ENCODE assay signal across 8 mouse cellular contexts in the genomic region with DNA sequence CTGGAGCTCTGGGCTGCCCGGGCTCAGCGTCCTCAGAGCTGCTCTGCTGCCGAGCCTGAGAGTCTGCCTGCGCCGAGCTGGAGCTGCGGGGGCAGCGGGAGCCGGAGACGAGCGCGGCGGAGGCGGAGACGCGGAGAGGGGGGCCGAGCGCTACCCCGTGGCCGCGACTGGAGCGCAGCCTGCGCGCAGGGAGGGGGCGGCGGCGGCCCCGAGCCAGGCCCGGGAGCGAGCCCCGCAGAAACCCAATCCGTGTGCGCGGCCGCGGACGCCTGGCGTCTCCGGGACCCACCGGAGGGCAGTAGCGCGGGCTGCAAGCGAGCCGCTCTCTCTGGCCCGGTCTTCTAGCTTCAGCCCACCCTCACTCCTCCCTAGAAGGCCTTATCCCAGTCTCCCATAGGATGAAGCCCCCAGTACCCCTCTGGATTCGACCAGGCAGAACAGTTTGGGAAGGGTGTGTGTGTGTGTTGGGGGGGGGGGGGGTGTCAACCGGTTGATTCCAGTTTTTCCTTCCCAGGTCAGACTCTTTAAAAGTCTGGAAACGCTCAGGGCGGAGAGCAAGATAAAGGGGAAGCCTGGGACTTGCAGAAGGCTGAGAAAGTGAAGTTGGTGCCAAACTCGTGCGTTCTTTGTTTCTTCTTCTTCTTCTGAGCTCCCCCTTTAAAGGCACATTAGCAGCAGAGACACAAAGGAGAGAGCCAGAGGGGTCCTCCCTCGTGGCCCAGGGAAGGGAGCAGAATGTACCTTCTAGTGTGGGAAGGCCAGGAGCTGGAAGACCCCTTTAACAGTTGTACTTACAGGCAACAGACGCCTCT. TPM values are rescaled to one million over a fixed set of nuclear protein-coding genes. Genes with fewer than 3 reads are reported as not detected.
DNase-seq lines count a peak whose midpoint lies in the region; ATAC-seq lines count a peak whose summit lies in the region.

Sdk2 (minus strand) TSS at position 96 of the 812 bp plus-strand sequence.

- H3K4me3 ChIP-seq in intestine, embryonic 14.5 days (ENCODE audit: low read depth, low read length) = peak within 1 kb of the TSS; percentile 64
- peak within 1 kb of the TSS; percentile 63 for H3K4me3 ChIP-seq in limb, embryonic 12.5 days (replicated peaks)
- H3K4me3 ChIP-seq in neural tube, embryonic 11.5 days (ENCODE audit: low read depth, low read length) = peak within 1 kb of the TSS; percentile 69

- peak within 1 kb of the TSS; percentile 97 for H3K4me2 ChIP-seq in intestine, embryonic 14.5 days (ENCODE audit: low read length)
- H3K4me2 ChIP-seq in limb, embryonic 12.5 days = peak within 1 kb of the TSS; percentile 99
- H3K4me2 ChIP-seq in neural tube, embryonic 11.5 days (ENCODE audit: low read depth) = peak within 1 kb of the TSS; percentile 100

- peaks cover 14% of the 10 kb centered on the region for H3K4me1 ChIP-seq in intestine, embryonic 14.5 days (replicated peaks; ENCODE audit: control insufficient read depth, insufficient read depth, low read length)
- H3K4me1 ChIP-seq in limb, embryonic 12.5 days (replicated peaks) = peaks cover 42% of the 10 kb centered on the region
- peaks cover 28% of the 10 kb centered on the region for H3K4me1 ChIP-seq in neural tube, embryonic 11.5 days (ENCODE audit: control insufficient read depth, insufficient read depth, low read length)

- DNase-seq in adrenal gland, adult 2 months = peak; percentile 71
- DNase-seq in cerebellum, postnatal 14 days = peak; percentile 51 to 68
- DNase-seq in frontal cortex, postnatal 36 days (ENCODE audit: low spot score in 2 of 2) = peak; percentile 81 to 84
- peak; percentile 79 for DNase-seq in intestine, embryonic 14.5 days (ENCODE audit: low spot score)
- peak; percentile 86 for DNase-seq in neural tube, embryonic 11.5 days (ENCODE audit: low spot score)
- peak; percentile 42 for DNase-seq in testis, postnatal 14 days (ENCODE audit: low spot score)
- DNase-seq in thymus, adult 18-20 months = no peak

- peak; percentile 77 for ATAC-seq in intestine, embryonic 14.5 days (replicated peaks; ENCODE audit: low FRiP score, low TSS enrichment, low read depth)
- ATAC-seq in limb, embryonic 12.5 days (ENCODE audit: insufficient number of reproducible peaks, insufficient read depth, low FRiP score, low TSS enrichment, low read depth) = peak; percentile 66
- peak; percentile 71 for ATAC-seq in neural tube, embryonic 11.5 days (ENCODE audit: insufficient read depth, low FRiP score, low TSS enrichment)

- no peaks in the 10 kb centered on the region for H3K9me3 ChIP-seq in intestine, embryonic 14.5 days (ENCODE audit: control insufficient read depth, low read length)
- H3K9me3 ChIP-seq in limb, embryonic 12.5 days = no peaks in the 10 kb centered on the region
- H3K9me3 ChIP-seq in neural tube, embryonic 11.5 days (ENCODE audit: control insufficient read depth, low read length) = no peaks in the 10 kb centered on the region

- H3K27ac ChIP-seq in intestine, embryonic 14.5 days (ENCODE audit: low read depth) = peak within 1 kb of the TSS; percentile 88
- H3K27ac ChIP-seq in limb, embryonic 12.5 days = peak within 1 kb of the TSS; percentile 89
- peak within 1 kb of the TSS; percentile 78 for H3K27ac ChIP-seq in neural tube, embryonic 11.5 days (ENCODE audit: low read depth, low read length)

- H3K27me3 ChIP-seq in intestine, embryonic 14.5 days (replicated peaks; ENCODE audit: control insufficient read depth, insufficient read depth, low read length) = peaks cover 27% of the 10 kb centered on the region
- peaks cover 83% of the 10 kb centered on the region for H3K27me3 ChIP-seq in limb, embryonic 12.5 days
- no peaks in the 10 kb centered on the region for H3K27me3 ChIP-seq in neural tube, embryonic 11.5 days (ENCODE audit: control insufficient read depth, insufficient read depth, low read length)

- no peaks in the 10 kb centered on the region for H3K36me3 ChIP-seq in intestine, embryonic 14.5 days (ENCODE audit: control insufficient read depth, insufficient read depth, low read length)
- no peaks in the 10 kb centered on the region for H3K36me3 ChIP-seq in limb, embryonic 12.5 days
- H3K36me3 ChIP-seq in neural tube, embryonic 11.5 days (ENCODE audit: control insufficient read depth, insufficient read depth, low read length) = no peaks in the 10 kb centered on the region

- peak within 1 kb of the TSS; percentile 66 for H3K9ac ChIP-seq in intestine, embryonic 14.5 days (ENCODE audit: low read length)
- peak within 1 kb of the TSS; percentile 78 for H3K9ac ChIP-seq in limb, embryonic 12.5 days (replicated peaks)
- peak within 1 kb of the TSS; percentile 84 for H3K9ac ChIP-seq in neural tube, embryonic 11.5 days (ENCODE audit: low read length)

- WGBS in intestine, embryonic 14.5 days = 4% methylated on average over 49 of the region's 52 CpGs
- 2% methylated on average over 50 of the region's 52 CpGs for WGBS in limb, embryonic 12.5 days
- 1% methylated on average over 49 of the region's 52 CpGs for WGBS in neural tube, embryonic 11.5 days

RNA-seq across cellular contexts. Expression of gene Sdk2, which starts in this region (rescaled TPM):
- 1 to 10 TPM; 2.9 to 3.5 TPM for total RNA-seq in adrenal gland, adult 2 months (2021)
- polyA plus RNA-seq in adrenal gland, adult 2 months (2012; rRNA removed) = 1.1 and 1.4 TPM in 2 replicates
- 2.9 and 3.1 TPM in 2 replicates for polyA plus RNA-seq in intestine, embryonic 14.5 days (2014; fragmentation: Nextera tagmentation; extraction: Ambion mirVana)
- 2.0 and 2.3 TPM in 2 replicates for polyA plus RNA-seq in limb, embryonic 12.5 days (2016; fragmentation: Nextera tagmentation; extraction: Ambion mirVana)
- 2.8 and 4.2 TPM in 2 replicates for polyA plus RNA-seq in neural tube, embryonic 11.5 days (2014; fragmentation: Nextera tagmentation; extraction: Ambion mirVana)

Comparison
In these comparisons a context has a peak if more than half of its experiments do, and no peak if none do; other contexts are left out.
1. DNase-seq: peak in adrenal gland, adult 2 months (single experiment), cerebellum, postnatal 14 days (2 of 2), frontal cortex, postnatal 36 days (2 of 2), intestine, embryonic 14.5 days (single experiment), neural tube, embryonic 11.5 days (single experiment) and testis, postnatal 14 days (single experiment); none in thymus, adult 18-20 months (0 of 2).
2. Peak in every context shown above with its lines, with median percentiles within 50 percentile points of each other: ATAC-seq, H3K27ac ChIP-seq, H3K4me2 ChIP-seq, H3K4me3 ChIP-seq and H3K9ac ChIP-seq.